Mouse (Mus musculus): ENCODE results near the gene Akap6. TPM values are rescaled to one million over a fixed set of nuclear protein-coding genes. Genes with fewer than 3 reads are reported as not detected.

The Akap6 gene
- total and polyA plus RNA-seq, 3 experiments, result 0.12 to 0.42 (median 0.33) TPM

- H3K9me3 ChIP-seq (replicated peaks; ENCODE audit: low read length), result no peaks in the 10 kb centered on the region
- in situ Hi-C loops (cut with MboI; ENCODE audit: low pct_ligation_motif_present, low pct_unique_long_range_greater_than_20kb, low sequenced_read_pairs), result no loop called here
- dilution Hi-C loops (cut with MboI; ENCODE audit: extremely low pct_ligation_motif_present, extremely low pct_unique_long_range_greater_than_20kb, low sequenced_read_pairs), result no loop called here
Measured at GRCm38 (mm10) chr12:52925448-52925847, 226.3 kb downstream of the Akap6 start.

GRCm38 (mm10) chr12:52933832-52934231, 234.6 kb downstream of the Akap6 start:
- no peak overlapping the region for H3K27ac ChIP-seq (ENCODE audit: insufficient read depth, low read depth)
- H3K9ac ChIP-seq (ENCODE audit: insufficient read depth, low read depth), result no peak overlapping the region
- H3K4me2 ChIP-seq (ENCODE audit: insufficient read depth, low read depth, poor library complexity, severe bottlenecking), result no peak overlapping the region
- H3K9me3 ChIP-seq (replicated peaks; ENCODE audit: low read length), result no peaks in the 10 kb centered on the region
- H3K27me3 ChIP-seq (replicated peaks), result no peaks in the 10 kb centered on the region
- H3K36me3 ChIP-seq (replicated peaks in 1 of 2; ENCODE audit: control insufficient read depth in 1 of 2, insufficient read depth in 1 of 2, low read length in 1 of 2), result no peaks in the 10 kb centered on the region
- no peak overlapping the region for H3K4me3 ChIP-seq (replicated peaks in 1 of 3; ENCODE audit: low read depth in 2 of 3, low read length in 2 of 3, poor library complexity in 1 of 3)
- dilution Hi-C loops (cut with MboI; ENCODE audit: extremely low pct_ligation_motif_present, extremely low pct_unique_long_range_greater_than_20kb, low sequenced_read_pairs) (no loop called here), in situ Hi-C loops (cut with MboI; ENCODE audit: low pct_ligation_motif_present, low pct_unique_long_range_greater_than_20kb, low sequenced_read_pairs) (no loop called here)
- DNase-seq (ENCODE audit: extremely low read depth), result no peak
- H3K4me1 ChIP-seq (ENCODE audit: control insufficient read depth in 1 of 2, insufficient read depth in 2 of 2), result peaks cover 0 to 2% of the 10 kb centered on the region in 2 experiments; a peak in 2 of 4 replicates
- no peak for TF ChIP-seq ETS1 (conservative IDR thresholded peaks at IDR 0.05; ENCODE audit: low read depth, low read length)
- TF ChIP-seq CHD1 (IDR thresholded peaks at IDR 0.05; ENCODE audit: low read depth, low read length), result no peak
- TF ChIP-seq CHD2 (IDR thresholded peaks at IDR 0.05; ENCODE audit: low read length), result no peak
- no peak for TF ChIP-seq MAZ (IDR thresholded peaks at IDR 0.05; ENCODE audit: low read depth, low read length)
- no peak for TF ChIP-seq MEF2A (IDR thresholded peaks at IDR 0.05; ENCODE audit: borderline replicate concordance, low read depth, low read length)
- TF ChIP-seq RAD21 (IDR thresholded peaks at IDR 0.05; ENCODE audit: low read depth, low read length), result no peak
- TF ChIP-seq GABPA (IDR thresholded peaks at IDR 0.05; ENCODE audit: insufficient replicate concordance, low read depth, low read length), result no peak
- no peak for TF ChIP-seq POLR2A (IDR thresholded peaks at IDR 0.05; ENCODE audit: low read depth, low read length)
- no peak for TF ChIP-seq HCFC1 (IDR thresholded peaks at IDR 0.05; ENCODE audit: low read depth, low read length)
- no peak for TF ChIP-seq TCF12 (IDR thresholded peaks at IDR 0.05; ENCODE audit: low read depth, low read length)
- no peak for TF ChIP-seq SIN3A (IDR thresholded peaks at IDR 0.05; ENCODE audit: low read length)
- no peak for TF ChIP-seq MAX (IDR thresholded peaks at IDR 0.05; ENCODE audit: low read length)
- no peak for TF ChIP-seq ZNF384 (IDR thresholded peaks at IDR 0.05; ENCODE audit: low read depth, low read length)
- no peak for TF ChIP-seq KAT2A (IDR thresholded peaks at IDR 0.05; ENCODE audit: insufficient replicate concordance, low read length)
- no peak for TF ChIP-seq TBP (conservative IDR thresholded peaks at IDR 0.05; ENCODE audit: low read depth, low read length)
- TF ChIP-seq JUN (IDR thresholded peaks at IDR 0.05; ENCODE audit: insufficient read depth, low read depth, low read length), result no peak
- no peak for TF ChIP-seq MXI1 (IDR thresholded peaks at IDR 0.05; ENCODE audit: low read depth, low read length)
- no peak for TF ChIP-seq JUND (conservative IDR thresholded peaks at IDR 0.05; ENCODE audit: low read depth, low read length)
- H3K79me2 ChIP-seq (replicated peaks; ENCODE audit: control insufficient read depth, extremely low read depth, insufficient read depth, poor library complexity, severe bottlenecking), result no peaks in the 10 kb centered on the region

More at GRCm38 (mm10) chr12:52925448-52925847, 226.3 kb downstream of the Akap6 start:
- DNase-seq (ENCODE audit: extremely low read depth), result no peak
- Histone ChIP-seq H3K4me1 (ENCODE audit: control insufficient read depth in 1 of 2, insufficient read depth in 2 of 2) (no peaks in the 10 kb centered on the region), H3K4me2 (ENCODE audit: insufficient read depth, low read depth, poor library complexity, severe bottlenecking) (no peak overlapping the region), H3K36me3 (replicated peaks in 1 of 2; ENCODE audit: control insufficient read depth in 1 of 2, insufficient read depth in 1 of 2, low read length in 1 of 2) (no peaks in the 10 kb centered on the region), H3K27ac (ENCODE audit: insufficient read depth, low read depth) (no peak overlapping the region), H3K9ac (ENCODE audit: insufficient read depth, low read depth) (no peak overlapping the region), H3K4me3 (replicated peaks in 1 of 3; ENCODE audit: low read depth in 2 of 3, low read length in 2 of 3, poor library complexity in 1 of 3) (no peak overlapping the region), H3K79me2 (replicated peaks; ENCODE audit: control insufficient read depth, extremely low read depth, insufficient read depth, poor library complexity, severe bottlenecking) (no peaks in the 10 kb centered on the region), H3K27me3 (replicated peaks) (no peaks in the 10 kb centered on the region)
- TF ChIP-seq TBP (conservative IDR thresholded peaks at IDR 0.05; ENCODE audit: low read depth, low read length) (no peak), POLR2A (IDR thresholded peaks at IDR 0.05; ENCODE audit: low read depth, low read length) (no peak), SMC3 (IDR thresholded peaks at IDR 0.05; ENCODE audit: low read depth, low read length) (no peak), SIN3A (IDR thresholded peaks at IDR 0.05; ENCODE audit: low read length) (no peak), ZNF384 (IDR thresholded peaks at IDR 0.05; ENCODE audit: low read depth, low read length) (no peak)
